Mouse (Mus musculus) left cerebral cortex, postnatal 25 days (tissue): ENCODE measurements around the gene Adra2c. TPM values are rescaled to one million over a fixed set of nuclear protein-coding genes. Genes with fewer than 3 reads are reported as not detected.

Experiments used
- DNase-seq, 2 experiments: peaks; one replicate each; pipeline ENCODE4 v3.0.0; 2022; ENCODE audit warnings: low spot score in 2 of 2, mixed read lengths in 1 of 2
- intact Hi-C: fragments of 180-260 bp; cut with DNase I; formaldehyde crosslinking; loops from one replicate; pipeline ENCODE4 v1.15.1; 2025
- total RNA-seq, 2 experiments: library from RNA; stranded (reverse); gene quantifications; 2 replicates each; pipeline ENCODE4 v1.2.3; 2021

The Adra2c gene
- total RNA-seq, 2 experiments from 2014 or later, result 20.6 to 24.4 TPM

DNA sequence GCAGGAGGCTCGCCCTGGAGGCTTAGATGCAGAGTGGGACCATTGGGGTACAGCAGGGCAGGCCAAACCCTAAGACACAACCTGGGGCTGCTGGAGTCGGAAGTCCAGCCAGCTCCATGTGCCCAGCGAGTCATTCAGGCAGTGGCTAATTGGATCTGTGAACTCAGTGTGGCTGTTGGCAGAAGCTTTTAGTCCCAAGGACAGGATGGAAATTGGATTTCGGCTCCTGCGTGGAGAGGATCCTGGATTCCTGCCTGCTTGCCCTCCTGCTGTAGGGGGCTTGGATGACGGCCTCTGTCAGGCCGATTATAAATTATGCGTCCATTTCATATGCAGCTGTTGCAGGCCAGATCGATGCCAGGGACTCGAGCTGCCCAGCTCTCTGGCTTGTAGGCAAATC lies 27.2 kb downstream of the Adra2c start:
- intact Hi-C loops, result no loop called here
- DNase-seq, result no peak

- intact Hi-C loops, result no loop called here
- DNase-seq, result no peak
These were observed 28.6 kb downstream of the Adra2c start for GRCm38 (mm10) chr5:35306692-35307091.

- peak in 1 of 2 experiments; percentile 20 for DNase-seq
- intact Hi-C loops, result no loop called here
These were observed 31.7 kb downstream of the Adra2c start for GRCm38 (mm10) chr5:35309853-35310252.

GRCm38 (mm10) chr5:35311738-35312250 lies 33.7 kb downstream of the Adra2c start:
- DNase-seq, result no peak
- intact Hi-C loops, result no loop called here

GRCm38 (mm10) chr5:35313231-35313821 lies 35.2 kb downstream of the Adra2c start:
- DNase-seq, result peak; percentile 73 to 87
- intact Hi-C loops, result no loop called here

DNA sequence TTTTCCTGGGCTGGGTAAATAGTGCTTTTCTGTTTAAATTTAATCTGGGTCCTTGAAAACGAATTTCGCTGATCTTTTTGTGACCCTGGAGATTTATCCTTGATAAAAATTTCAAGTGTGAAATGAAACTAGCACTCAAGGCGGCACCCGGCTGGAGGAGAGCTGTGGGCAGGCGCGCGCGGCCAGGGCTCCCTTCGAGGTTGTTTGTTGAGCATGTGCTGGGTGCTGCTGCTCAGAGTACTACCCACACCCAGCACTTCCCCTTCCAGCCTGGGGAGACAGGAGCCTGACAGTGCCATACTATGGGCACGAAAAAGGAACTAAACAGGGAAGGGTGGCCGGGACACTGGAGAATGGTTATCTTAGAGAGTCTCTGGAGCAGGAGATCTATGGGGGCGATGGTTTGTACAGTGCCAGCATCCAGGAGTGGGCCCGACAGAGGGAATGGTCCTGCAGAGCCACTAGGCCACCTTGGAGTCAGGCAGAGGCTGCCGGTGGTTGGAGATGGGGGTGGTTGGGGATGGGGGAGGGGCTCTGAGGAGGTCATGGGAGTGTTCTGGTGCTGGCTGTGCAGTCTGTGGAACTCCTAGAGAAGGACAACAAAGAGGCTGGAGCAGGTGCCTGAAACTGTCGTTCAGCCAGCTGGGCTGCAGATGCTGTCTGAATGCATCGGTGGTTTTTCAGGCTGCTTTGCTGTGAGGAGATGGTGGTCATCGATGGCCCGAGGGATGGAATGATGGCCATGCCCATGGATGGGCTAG lies 35.9 kb downstream of the Adra2c start:
- peak; percentile 57 to 82 for DNase-seq
- intact Hi-C loops, result loop anchor here (2.0 kb wide), 1 partner anchor 17 kb away; no protein-coding TSS in a partner anchor

DNA sequence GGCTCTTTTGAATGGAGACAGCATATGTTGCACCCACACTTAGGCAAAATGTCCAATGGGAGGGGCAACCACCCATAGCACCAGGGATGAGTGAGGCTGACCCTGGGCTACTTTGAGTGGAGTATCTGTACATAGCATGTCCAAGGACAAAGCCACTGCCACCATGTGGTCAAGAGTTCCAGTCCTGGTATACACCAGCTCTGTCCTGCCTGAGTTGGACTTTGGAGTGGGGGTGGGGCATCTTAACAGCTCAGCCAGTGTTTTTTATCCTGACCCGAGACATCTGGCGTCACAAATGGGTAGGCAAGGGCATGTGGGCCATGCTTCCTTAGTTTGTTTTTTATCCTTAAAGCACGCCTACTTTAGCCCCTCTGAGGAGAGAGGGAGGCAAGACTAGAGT lies 36.5 kb downstream of the Adra2c start:
- intact Hi-C loops, result loop anchor here (2.0 kb wide), 1 partner anchor 16 kb away; no protein-coding TSS in a partner anchor
- no peak for DNase-seq

- DNase-seq, result no peak
- intact Hi-C loops, result loop anchor here (2.0 kb wide), 1 partner anchor 16 kb away; no protein-coding TSS in a partner anchor
These were observed 37.1 kb downstream of the Adra2c start for GRCm38 (mm10) chr5:35315204-35315603.

DNA sequence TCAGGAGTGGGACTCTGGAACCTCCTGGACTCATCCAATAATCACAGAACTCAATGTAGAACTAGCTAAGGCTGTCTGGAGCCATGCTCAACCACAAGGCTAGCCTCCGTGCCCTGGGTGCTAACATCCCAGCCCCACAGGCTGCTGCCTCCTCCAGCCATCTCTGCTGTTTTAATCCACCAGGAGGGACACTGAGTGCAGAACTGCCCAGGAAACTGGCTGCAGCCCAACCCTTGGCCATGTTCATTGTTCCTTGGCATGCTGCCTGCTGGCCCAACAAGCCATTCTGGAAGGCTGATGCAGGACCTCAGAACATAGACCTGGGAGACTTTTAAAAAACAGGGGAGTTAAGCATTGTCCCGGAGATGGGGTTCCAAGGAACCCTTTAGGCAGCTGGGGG lies 42.5 kb downstream of the Adra2c start:
- intact Hi-C loops, result no loop called here
- DNase-seq, result peak in 1 of 2 experiments; percentile 53

- intact Hi-C loops, result loop anchor here (1.0 to 5.0 kb wide), 4 partner anchors 16 to 189 kb away; no protein-coding TSS in a partner anchor
- DNase-seq, result peak; percentile 51 to 85
These were observed 52.7 kb downstream of the Adra2c start for GRCm38 (mm10) chr5:35330822-35331221.

Other genes with a start within 250 kb of the Adra2c start
- gene Hgfac, start 236.8 kb upstream of the Adra2c start, total RNA-seq, result 1 to 10 TPM; 1.1 TPM
- 10 to 100 TPM; 19.6 to 20.0 TPM for gene Dok7, start 221.6 kb upstream of the Adra2c start, total RNA-seq
- 100 to 1,000 TPM; 128 to 143 TPM for gene Lrpap1, start 172.6 kb upstream of the Adra2c start, total RNA-seq
- gene Hmx1, start 110.8 kb downstream of the Adra2c start, total RNA-seq, result not detected
- under 1 TPM; 0.16 to 0.39 TPM for gene Cpz, start 247.4 kb downstream of the Adra2c start, total RNA-seq